ENCODE assay signal across 8 mouse cellular contexts in genomic region chr5:63649070-63649532, GRCm38 (mm10). TPM values are rescaled to one million over a fixed set of nuclear protein-coding genes. Genes with fewer than 3 reads are reported as not detected.
A peak's percentile ranks its signal among the peaks of the same experiment; 100 is the strongest.
DNase-seq lines count a peak whose midpoint lies in the region; ATAC-seq and TF ChIP-seq lines count a peak whose summit lies in the region.
"Had no signal": no experiment of that assay in that cellular context is flagged by ENCODE, and none has a peak within 500 bp of the region (broad histone marks: within the 10 kb centered on the region; RNA-seq: fewer than 3 reads in every experiment).

TSS of gene Nwd2 (plus strand) at chr5:63649102.

- H3K36me3 ChIP-seq in ES-E14 (ENCODE audit: control insufficient read depth, insufficient read depth, low read length, poor library complexity, severe bottlenecking) = no peaks in the 10 kb centered on the region
- H3K36me3 ChIP-seq in hindbrain, embryonic 14.5 days (replicated peaks; ENCODE audit: control insufficient read depth, insufficient read depth) = no peaks in the 10 kb centered on the region
- H3K36me3 ChIP-seq in neural tube, embryonic 15.5 days = no peaks in the 10 kb centered on the region

- DNase-seq in ES-E14 (ENCODE audit: low read depth, low spot score) = no peak
- DNase-seq in embryo, embryonic 10.5 days (ENCODE audit: low spot score) = peak; percentile 22
- DNase-seq in hindbrain, embryonic 14.5 days (ENCODE audit: low spot score) = no peak
- DNase-seq in left cerebral cortex, postnatal 25 days (ENCODE audit: low spot score in 2 of 2) = peak; percentile 65 to 69
- DNase-seq in spleen, postnatal 4 days (ENCODE audit: low spot score in 2 of 2) = no peak
- DNase-seq in ovary, postnatal 36 days (ENCODE audit: low spot score) = no peak

- under 1% methylated on average over 29 of the region's 29 CpGs for WGBS in hindbrain, embryonic 14.5 days
- 1% methylated on average over 29 of the region's 29 CpGs for WGBS in neural tube, embryonic 15.5 days

- intact Hi-C loops in left cerebral cortex, postnatal 25 days (cut with DNase I) = loop anchor here (2.0 to 10.0 kb wide), 6 partner anchors 24 to 742 kb away; no protein-coding TSS in a partner anchor

- no peak within 1 kb of the TSS for H3K9ac ChIP-seq in ES-E14 (ENCODE audit: insufficient read depth, low read depth, low read length, poor library complexity, severe bottlenecking)
- peak within 1 kb of the TSS; percentile 84 for H3K9ac ChIP-seq in hindbrain, embryonic 14.5 days
- H3K9ac ChIP-seq in neural tube, embryonic 15.5 days (replicated peaks) = peak within 1 kb of the TSS; percentile 69

- H3K4me1 ChIP-seq in ES-E14 (ENCODE audit: control insufficient read depth in 2 of 2, insufficient read depth in 2 of 2, low read length in 2 of 2, poor library complexity in 1 of 2) = peaks cover 0 to 5% of the 10 kb centered on the region in 2 experiments; a peak in 1 of 4 replicates
- no peaks in the 10 kb centered on the region for H3K4me1 ChIP-seq in hindbrain, embryonic 14.5 days (replicated peaks; ENCODE audit: control insufficient read depth, insufficient read depth, low read length)
- H3K4me1 ChIP-seq in neural tube, embryonic 15.5 days = peaks cover 12% of the 10 kb centered on the region; the same call in 1 of the 2 replicates

- H3K4me2 ChIP-seq in hindbrain, embryonic 14.5 days (replicated peaks) = peak within 1 kb of the TSS; percentile 99
- peak within 1 kb of the TSS; percentile 96 for H3K4me2 ChIP-seq in neural tube, embryonic 15.5 days

- H3K4me3 ChIP-seq in ES-E14 (ENCODE audit: insufficient read depth in 1 of 2, low read depth in 1 of 2, low read length in 2 of 2, poor library complexity in 1 of 2, severe bottlenecking in 1 of 2) = peak within 1 kb of the TSS; percentile 46 to 55
- peak within 1 kb of the TSS; percentile 80 for H3K4me3 ChIP-seq in hindbrain, embryonic 14.5 days (replicated peaks; ENCODE audit: low read length)
- H3K4me3 ChIP-seq in neural tube, embryonic 15.5 days (replicated peaks) = peak within 1 kb of the TSS; percentile 70

- no peaks in the 10 kb centered on the region for H3K9me3 ChIP-seq in ES-E14 (ENCODE audit: control insufficient read depth, insufficient read depth, low read depth, low read length)
- H3K9me3 ChIP-seq in hindbrain, embryonic 14.5 days (ENCODE audit: control insufficient read depth, low read length) = no peaks in the 10 kb centered on the region
- no peaks in the 10 kb centered on the region for H3K9me3 ChIP-seq in neural tube, embryonic 15.5 days (replicated peaks)

- peaks cover 9% of the 10 kb centered on the region for H3K27me3 ChIP-seq in hindbrain, embryonic 14.5 days (ENCODE audit: control insufficient read depth, insufficient read depth, low read length)
- peaks cover 11% of the 10 kb centered on the region; the same call in 1 of the 2 replicates for H3K27me3 ChIP-seq in neural tube, embryonic 15.5 days (replicated peaks)

- H3K27ac ChIP-seq in ES-E14 (ENCODE audit: insufficient read depth, low read depth, low read length, poor library complexity, severe bottlenecking) = no peak within 1 kb of the TSS
- peak within 1 kb of the TSS; percentile 52 for H3K27ac ChIP-seq in hindbrain, embryonic 14.5 days
- H3K27ac ChIP-seq in neural tube, embryonic 15.5 days (replicated peaks) = peak within 1 kb of the TSS; percentile 68

- in situ Hi-C loops in ES-E14 (cut with MboI; ENCODE audit: low sequenced_read_pairs in 2 of 2, unreplicated experiment in 2 of 2) = no loop called here

- ATAC-seq in hindbrain, embryonic 14.5 days (ENCODE audit: low FRiP score) = peak; percentile 55
- peak; percentile 46; the same call in 1 of the 2 replicates for ATAC-seq in neural tube, embryonic 15.5 days (ENCODE audit: low FRiP score)

TF ChIP-seq in ES-E14, 5 proteins besides CTCF, POLR2A, EP300 and RAD21:
- TF ChIP-seq CHD2 (IDR thresholded peaks at IDR 0.05; ENCODE audit: low read depth, low read length) = no peak
- no peak for TF ChIP-seq MAFK (IDR thresholded peaks at IDR 0.05; ENCODE audit: insufficient read depth, low read depth, low read length)
- TF ChIP-seq ZNF384 (IDR thresholded peaks at IDR 0.05; ENCODE audit: low read depth, low read length) = no peak
- TF ChIP-seq ZC3H11A (IDR thresholded peaks at IDR 0.05; ENCODE audit: borderline replicate concordance, low read depth, low read length) = no peak
- no peak for TF ChIP-seq HCFC1 (IDR thresholded peaks at IDR 0.05; ENCODE audit: borderline replicate concordance, insufficient read depth, low read length)

RNA-seq across cellular contexts. Expression of gene Nwd2, which starts in this region (rescaled TPM):
- total RNA-seq in ES-E14 (2012; rRNA removed) = not detected in 2 replicates
- 18.8 and 21.8 TPM in 2 replicates for polyA plus RNA-seq in hindbrain, embryonic 14.5 days (2014; fragmentation: Nextera tagmentation; extraction: Ambion mirVana)
- 10 to 100 TPM; 45.5 to 54.6 TPM for total RNA-seq in left cerebral cortex, postnatal 25 days (2021)
- polyA plus RNA-seq in neural tube, embryonic 15.5 days (2015; fragmentation: Nextera tagmentation; extraction: Ambion mirVana) = 16.7 and 17.8 TPM in 2 replicates
- polyA plus RNA-seq: spleen, adult 2 months had no signal

Comparison
In these comparisons a context has a peak if more than half of its experiments do, and no peak if none do; other contexts are left out.
1. RNA of gene Nwd2 (total RNA-seq): 45.5 to 54.6 TPM in left cerebral cortex, postnatal 25 days; not detected in ES-E14; every median in the first group is over 10 times any median in the second.
2. DNase-seq: peak in embryo, embryonic 10.5 days (single experiment) and left cerebral cortex, postnatal 25 days (2 of 2); none in ES-E14 (single experiment), hindbrain, embryonic 14.5 days (single experiment), spleen, postnatal 4 days (0 of 2) and ovary, postnatal 36 days (single experiment).
3. Peak in every context shown above with its lines, with median percentiles within 50 percentile points of each other: H3K4me3 ChIP-seq.